8 mouse cellular contexts compared by ENCODE assay signal in the genomic region with DNA sequence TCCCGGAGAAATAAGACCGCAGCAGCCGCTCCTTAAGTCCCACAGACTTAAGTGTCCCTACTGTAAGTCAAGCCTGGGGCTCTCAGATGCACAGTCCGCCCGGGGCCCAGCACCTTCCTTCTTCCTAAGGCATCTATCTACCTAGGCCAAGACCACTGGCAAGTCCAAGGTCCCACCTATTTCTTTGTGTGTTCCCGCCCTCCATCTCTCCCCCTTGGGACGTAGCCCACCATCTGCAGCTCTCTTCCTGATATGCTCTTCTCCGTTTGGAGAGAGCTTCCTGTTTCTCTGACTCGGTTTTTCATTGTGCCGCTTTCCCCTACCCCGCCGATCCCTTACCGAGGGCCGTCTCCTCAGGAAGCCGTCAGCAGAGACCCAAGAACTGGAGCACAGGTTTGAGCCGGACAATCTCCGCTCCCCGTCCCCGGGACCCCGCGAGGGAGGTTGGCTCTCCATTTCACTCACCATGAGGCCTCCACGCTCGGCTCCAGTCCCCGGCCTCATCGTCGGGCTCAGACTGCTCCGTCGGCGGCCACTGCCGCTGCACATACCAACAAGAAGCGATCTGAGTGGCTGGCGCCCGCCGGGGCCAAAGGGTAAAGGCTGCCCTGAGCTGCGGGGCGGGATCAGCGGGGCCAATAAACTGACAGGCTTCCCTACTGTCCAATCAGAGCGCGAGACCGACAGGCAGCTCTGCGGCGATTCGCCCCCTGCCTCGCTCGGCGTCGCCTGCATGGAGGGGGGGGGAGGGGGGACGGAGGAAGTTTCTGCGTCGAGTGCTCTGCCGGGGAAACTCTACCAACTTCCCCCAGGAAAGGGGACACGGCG. TPM values are rescaled to one million over a fixed set of nuclear protein-coding genes. Genes with fewer than 3 reads are reported as not detected.
A peak's percentile ranks its signal among the peaks of the same experiment; 100 is the strongest.
DNase-seq lines count a peak whose midpoint lies in the region; ATAC-seq lines count a peak whose summit lies in the region.

A gene (minus strand): TSS at position 601 of the 828 bp plus-strand sequence.

- ATAC-seq in hindbrain, embryonic 16.5 days: peak; percentile 96

- peak within 1 kb of the TSS; percentile 62 for H3K4me3 ChIP-seq in hindbrain, embryonic 16.5 days (ENCODE audit: low read length)
- peak within 1 kb of the TSS; percentile 100 for H3K4me3 ChIP-seq in macrophage (ENCODE audit: inconsistent target)

- H3K9me3 ChIP-seq in hindbrain, embryonic 16.5 days (ENCODE audit: control insufficient read depth, low read length): no peaks in the 10 kb centered on the region

- peak within 1 kb of the TSS; percentile 81 for H3K4me2 ChIP-seq in hindbrain, embryonic 16.5 days (ENCODE audit: low read length)

- peaks cover 18% of the 10 kb centered on the region for H3K4me1 ChIP-seq in hindbrain, embryonic 16.5 days (ENCODE audit: control insufficient read depth, insufficient read depth, low read depth, low read length)

- H3K27me3 ChIP-seq in hindbrain, embryonic 16.5 days (replicated peaks; ENCODE audit: control insufficient read depth, insufficient read depth, low read length): no peaks in the 10 kb centered on the region

- H3K79me2 ChIP-seq in macrophage (ENCODE audit: inconsistent target): peaks cover 75% of the 10 kb centered on the region

- peak within 1 kb of the TSS; percentile 98 for H3K27ac ChIP-seq in hindbrain, embryonic 16.5 days (ENCODE audit: low read depth, low read length)
- peak within 1 kb of the TSS; percentile 81 for H3K27ac ChIP-seq in macrophage

- peak; percentile 93 for DNase-seq in WW6 (ENCODE audit: low read depth, low spot score)
- peak; percentile 100 for DNase-seq in cerebellum, postnatal 4 days (ENCODE audit: low spot score in 2 of 2)
- peak; percentile 100 for DNase-seq in gastrocnemius, adult 18-20 months (ENCODE audit: low spot score)
- DNase-seq in left cerebral cortex, adult 18-20 months (ENCODE audit: low spot score in 2 of 2): peak; percentile 100
- peak; percentile 99 for DNase-seq in right cerebral cortex, adult 18-20 months
- peak; percentile 100 for DNase-seq in urinary bladder, postnatal 10 days (ENCODE audit: low spot score)

- H3K9ac ChIP-seq in hindbrain, embryonic 16.5 days (ENCODE audit: low read depth, low read length): peak within 1 kb of the TSS; percentile 82

- WGBS in hindbrain, embryonic 16.5 days: under 1% methylated on average over 53 of the region's 53 CpGs
- under 1% methylated on average over 53 of the region's 53 CpGs for WGBS in macrophage (ENCODE audit: missing documents)

- no peaks in the 10 kb centered on the region for H3K36me3 ChIP-seq in hindbrain, embryonic 16.5 days (ENCODE audit: control insufficient read depth, insufficient read depth, low read length)
- peaks cover 14% of the 10 kb centered on the region; the same call in 1 of the 2 replicates for H3K36me3 ChIP-seq in macrophage (ENCODE audit: inconsistent target)

RNA-seq across cellular contexts. Expression of the gene that starts here (rescaled TPM):
- 10 to 100 TPM; 30.8 to 32.2 TPM for total RNA-seq in gastrocnemius, adult 18-20 months (2021)
- polyA plus RNA-seq in hindbrain, embryonic 16.5 days (2015; fragmentation: Nextera tagmentation; extraction: Ambion mirVana): 82.5 and 82.9 TPM in 2 replicates
- total RNA-seq in left cerebral cortex, adult 18-20 months (2021): 10 to 100 TPM; 34.7 to 39.9 TPM
- total RNA-seq in macrophage (2018; cell fraction: chromatin; rRNA removed): 100 to 1,000 TPM; 135 to 257 (median 169) TPM
- 100 to 1,000 TPM in 14 of 26 experiments, 10 to 100 TPM in 12; 78.2 to 143 (median 103) TPM for total RNA-seq in macrophage (2018; cell fraction: cytosol; rRNA removed)
- 100 to 1,000 TPM in 21 of 26 experiments, 10 to 100 TPM in 5; 90.7 to 149 (median 111) TPM for total RNA-seq in macrophage (2018; cell fraction: nucleus; rRNA removed)
- 65.1 to 139 TPM (median 87.3 TPM) in 3 replicates for polyA plus RNA-seq in macrophage (2018)

Comparison
In these comparisons a context has a peak if more than half of its experiments do, and no peak if none do; other contexts are left out.
1. Peak in every context shown above with its lines: DNase-seq, ATAC-seq, H3K4me3 ChIP-seq and H3K27ac ChIP-seq.